Mouse (Mus musculus): ENCODE results near the gene Eipr1.
A peak's percentile ranks its signal among the peaks of the same experiment; 100 is the strongest.

The Eipr1 gene

DNA sequence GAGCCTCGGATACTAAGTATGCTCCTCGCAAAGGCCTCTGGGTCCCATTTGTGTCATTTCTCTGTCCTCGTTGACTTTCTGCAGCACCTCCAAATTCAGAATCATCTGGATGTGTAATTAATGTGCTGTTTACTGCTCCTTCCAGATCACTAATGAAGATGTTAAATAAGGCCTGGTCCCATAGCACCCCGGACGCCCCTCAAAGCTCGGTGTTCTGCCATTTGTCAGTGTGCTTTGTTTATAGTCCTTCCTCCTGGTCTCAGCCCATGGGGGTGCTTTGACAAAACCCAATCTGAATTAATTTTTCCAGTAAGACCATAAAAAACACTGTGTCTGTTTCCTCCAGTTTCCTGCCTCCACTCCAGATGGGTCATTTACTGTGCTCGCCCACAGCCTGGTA lies 28.6 kb downstream of the Eipr1 start:
- DNase-seq, result no peak

DNA sequence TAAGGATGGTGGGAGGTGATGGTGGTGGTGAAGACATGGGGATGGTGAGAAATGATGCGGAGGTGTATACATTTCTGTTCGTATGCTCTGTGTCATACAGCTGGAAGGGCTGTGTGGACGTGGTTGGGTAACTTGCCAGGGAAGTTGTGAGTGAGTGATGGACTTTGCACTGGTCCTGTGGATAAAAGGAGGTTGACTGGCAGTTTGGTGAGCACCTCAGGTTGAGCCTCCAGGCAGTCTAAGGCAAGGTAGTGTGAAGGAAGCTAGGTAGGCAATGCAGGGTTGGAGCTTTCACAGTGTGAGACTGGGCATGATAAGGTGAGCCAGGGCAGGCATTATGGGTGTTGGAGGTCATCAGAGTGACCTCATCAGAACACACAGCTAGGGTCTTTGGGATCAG lies 31.0 kb downstream of the Eipr1 start:
- DNase-seq, result no peak

DNA sequence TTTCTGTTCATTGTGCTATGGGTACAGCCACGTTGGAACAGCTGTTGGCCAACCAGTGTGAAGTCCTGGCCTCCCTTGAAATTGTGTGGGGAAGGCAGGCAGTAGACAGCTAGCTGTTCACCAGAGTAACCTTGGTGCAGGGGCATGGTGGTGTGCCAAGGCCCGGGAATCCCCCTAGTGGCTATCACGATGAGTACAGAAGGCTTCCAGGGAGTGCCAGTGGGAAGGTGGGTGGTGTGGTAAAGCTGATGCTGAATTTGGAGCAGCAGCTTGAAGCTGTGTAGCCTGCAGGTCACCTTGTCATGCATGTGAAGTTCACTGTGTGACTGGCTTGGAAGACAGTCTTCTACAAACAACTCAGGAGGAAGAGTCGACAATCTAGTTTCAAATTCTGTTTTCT lies 32.8 kb downstream of the Eipr1 start:
- no peak for DNase-seq

DNA sequence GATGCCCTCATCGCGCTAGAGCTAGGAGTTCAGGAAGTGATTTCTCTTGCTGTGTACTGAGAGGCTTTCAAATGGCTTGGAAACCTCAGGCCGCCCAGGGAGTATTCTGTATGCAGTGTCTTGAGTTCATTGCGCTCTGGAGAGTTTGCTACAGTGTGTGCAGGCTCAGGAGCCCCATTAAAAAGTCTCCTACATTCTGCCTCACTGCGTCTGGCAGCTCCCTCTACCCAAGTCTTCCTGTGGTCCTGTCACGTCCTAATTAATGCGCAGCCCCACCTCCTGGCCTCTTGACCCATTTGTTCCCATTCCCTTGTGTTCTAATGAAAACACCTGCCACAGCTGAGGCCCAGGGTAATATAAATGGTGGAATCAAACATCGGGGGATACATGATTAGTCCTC lies 33.3 kb downstream of the Eipr1 start:
- no peak for DNase-seq

DNA sequence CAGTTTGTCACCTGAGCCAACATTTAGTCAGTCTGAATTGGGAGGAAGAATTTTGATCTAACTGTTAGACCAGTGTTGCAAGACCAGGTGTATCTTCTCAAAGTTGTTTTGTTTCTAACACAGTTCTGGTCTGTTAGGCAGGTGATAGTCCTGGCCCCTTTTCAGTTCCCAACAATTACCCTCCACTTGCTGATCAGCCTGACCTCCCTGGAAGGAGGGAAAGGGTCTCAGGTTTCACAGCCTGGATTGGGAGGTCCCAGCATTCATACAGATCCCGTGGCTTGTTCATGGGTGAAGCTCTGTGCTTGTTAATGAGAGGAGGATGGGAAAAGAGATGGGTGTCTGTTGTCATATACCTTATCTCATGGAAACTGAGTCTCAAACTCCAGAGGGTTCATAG lies 33.7 kb downstream of the Eipr1 start:
- DNase-seq, result no peak

DNA sequence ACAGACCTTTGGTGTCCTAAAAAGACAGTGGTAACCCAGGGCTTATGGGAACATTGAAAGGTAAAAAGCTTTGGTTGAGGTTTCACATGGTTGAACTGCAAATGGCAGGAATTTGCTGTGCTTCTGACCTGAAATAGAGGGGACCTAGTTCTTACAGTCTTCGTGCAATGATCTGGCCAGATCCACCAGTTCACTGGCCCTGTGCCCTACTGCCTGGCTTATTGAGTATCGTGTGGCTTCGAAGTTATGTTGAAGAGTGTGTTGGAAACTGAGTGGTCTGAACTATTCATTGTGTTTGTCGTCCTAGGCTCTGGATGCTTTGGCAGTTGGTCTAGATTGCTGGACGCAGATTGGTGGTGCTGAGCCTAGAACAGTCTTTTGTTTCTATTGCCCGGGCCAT lies 34.7 kb downstream of the Eipr1 start:
- no peak for DNase-seq

DNA sequence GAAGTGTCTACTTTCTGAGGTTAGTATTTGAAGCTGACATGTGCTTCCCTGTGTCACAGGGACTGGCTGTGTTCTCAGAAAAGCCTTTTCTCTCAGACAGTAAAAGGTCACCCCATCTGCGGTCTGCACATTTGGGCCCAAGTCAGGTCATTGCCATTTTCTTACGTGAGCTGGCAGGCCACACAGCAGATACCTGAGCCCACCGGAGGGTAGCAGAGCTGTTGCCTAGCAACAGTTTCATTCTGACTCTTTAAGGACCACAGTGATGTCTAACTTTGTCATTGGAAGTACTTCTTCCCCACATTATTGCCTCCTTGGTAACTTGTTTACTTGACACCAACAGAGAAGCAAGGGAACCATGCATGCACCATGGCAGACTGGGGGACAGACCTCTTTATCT lies 41.0 kb downstream of the Eipr1 start:
- DNase-seq, result no peak

DNA sequence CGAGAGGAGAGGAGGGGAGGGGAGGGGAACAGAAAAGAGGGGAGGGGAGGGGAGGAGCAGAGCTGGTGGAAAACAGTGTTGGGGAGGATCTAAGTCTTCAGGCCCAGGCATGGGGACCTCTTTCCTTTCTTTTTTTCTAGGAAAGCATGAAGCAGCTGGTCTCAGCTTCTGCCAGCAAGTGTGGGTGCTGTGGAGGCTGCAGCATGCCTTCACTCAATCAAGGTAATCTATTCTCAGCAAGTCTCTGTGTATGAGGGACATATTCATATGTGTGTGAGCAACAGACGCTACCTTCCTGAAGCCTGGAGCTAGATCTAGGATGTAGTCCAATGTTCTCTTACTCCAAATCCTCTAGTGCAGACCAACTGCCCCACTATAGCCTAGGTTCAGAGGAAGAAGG lies 42.1 kb downstream of the Eipr1 start:
- DNase-seq, result no peak

DNA sequence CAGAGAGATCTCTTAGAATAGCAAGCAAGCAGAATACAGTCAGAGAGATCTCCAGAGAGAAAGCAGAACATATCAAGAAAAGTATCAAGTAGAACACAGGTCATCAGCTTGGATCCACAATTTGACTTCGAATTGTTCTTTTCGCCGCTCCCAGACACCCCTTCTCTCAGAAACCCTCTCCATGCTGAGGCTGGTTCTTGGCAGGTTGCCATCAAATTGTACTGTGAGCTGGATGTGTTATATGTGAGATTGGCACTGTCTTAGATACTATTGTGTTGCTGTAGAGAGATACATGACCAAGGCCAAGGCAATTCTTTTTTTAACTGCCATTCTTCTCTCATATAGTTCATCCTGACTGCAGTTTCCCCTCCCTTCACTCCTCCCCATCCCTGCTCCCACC lies 43.4 kb downstream of the Eipr1 start:
- DNase-seq, result no peak

DNA sequence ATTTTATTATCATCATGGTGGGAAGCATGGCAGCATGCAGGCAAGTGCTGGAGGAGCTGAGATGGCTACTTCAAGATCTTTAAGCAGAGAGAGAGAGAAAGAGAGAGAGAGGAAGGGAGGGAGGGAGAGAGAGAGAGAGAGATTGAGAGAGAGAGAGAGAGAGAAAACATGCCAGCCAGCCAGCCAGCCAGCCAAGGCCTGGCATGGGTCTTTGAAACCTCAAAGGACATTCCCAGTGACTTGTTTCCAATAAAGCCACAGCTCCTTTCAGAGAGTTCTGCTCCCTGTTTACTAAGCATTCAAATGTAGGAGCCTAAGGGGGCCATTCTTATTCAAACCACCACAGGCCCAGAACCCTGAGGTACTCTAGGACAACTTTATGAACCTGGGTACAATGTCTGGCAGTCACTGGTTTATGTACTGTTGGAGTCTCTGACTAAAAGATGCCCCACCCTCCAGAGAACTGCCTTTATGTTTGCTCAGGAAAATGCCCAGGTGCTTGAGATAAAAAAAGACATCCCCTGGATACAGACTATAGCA lies 45.3 kb downstream of the Eipr1 start:
- DNase-seq, result no peak

DNA sequence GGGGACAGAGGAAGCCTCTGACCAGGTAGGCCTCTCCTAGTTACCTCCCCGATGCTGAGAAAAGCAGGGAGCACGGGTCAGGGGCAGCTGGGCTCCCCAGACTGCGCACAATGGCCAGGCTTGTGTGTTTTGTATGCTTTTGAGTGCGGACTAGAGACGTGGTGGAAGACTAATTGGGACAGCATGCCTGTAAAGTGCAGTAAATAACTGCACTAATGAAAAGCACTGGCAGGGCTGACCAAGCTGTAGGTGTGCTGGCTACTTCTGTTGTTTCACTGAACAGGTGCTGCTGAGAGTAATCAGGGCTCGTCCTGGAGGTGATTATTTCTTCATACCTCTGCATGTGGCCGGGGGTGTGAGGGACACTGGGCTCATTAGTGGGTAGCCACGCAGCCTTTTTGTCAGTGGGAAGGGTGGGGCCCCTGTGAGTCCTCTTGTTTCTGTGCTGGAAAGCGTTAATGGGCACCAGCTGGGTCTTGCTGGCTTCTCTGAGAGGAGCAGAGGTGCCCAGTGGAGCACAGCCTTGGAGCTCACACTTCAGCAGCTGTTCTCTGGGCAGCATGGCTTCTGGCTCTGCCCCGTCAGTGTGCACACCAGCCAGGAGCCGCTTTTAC lies 48.3 kb downstream of the Eipr1 start:
- no peak for DNase-seq

DNA sequence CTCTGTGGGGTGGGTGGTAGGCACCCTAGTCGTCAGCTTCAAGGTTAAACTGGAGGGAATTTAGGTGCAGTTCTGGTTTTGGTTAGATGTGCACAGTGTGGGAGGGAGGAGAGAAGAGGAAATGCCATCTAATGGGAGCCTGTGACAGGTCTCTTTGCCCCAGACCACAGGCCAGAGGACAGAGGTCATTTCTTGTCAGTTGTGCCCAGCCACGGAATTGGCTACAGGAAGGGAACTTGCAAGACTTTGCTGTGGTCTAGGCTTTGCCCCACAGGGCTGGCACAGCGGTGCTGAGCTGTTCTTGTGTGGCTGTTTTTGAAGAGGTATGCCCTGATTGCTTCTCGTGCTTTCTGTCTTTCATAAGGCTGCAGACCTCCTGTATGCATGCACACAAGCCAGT lies 48.8 kb downstream of the Eipr1 start:
- no peak for DNase-seq

DNA sequence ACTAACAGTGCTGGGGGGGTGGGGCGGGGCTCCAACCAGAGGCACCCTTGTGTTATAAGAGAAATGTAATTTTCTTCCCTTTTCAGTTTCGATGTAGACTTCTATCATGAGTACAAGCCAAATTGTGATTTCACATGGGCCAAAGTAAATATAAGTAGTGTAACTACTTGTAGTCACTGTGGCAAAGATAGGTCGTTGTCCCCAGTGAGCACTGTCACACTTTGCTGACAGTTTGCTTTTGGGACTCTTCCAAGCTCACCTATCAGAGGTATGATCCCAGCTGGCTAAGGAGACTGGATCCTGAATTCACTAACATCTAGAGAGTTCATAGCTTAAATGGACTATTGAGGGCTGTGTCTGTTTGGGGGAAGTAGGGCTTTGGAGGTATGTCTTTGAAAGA lies 49.3 kb downstream of the Eipr1 start:
- DNase-seq, result no peak

DNA sequence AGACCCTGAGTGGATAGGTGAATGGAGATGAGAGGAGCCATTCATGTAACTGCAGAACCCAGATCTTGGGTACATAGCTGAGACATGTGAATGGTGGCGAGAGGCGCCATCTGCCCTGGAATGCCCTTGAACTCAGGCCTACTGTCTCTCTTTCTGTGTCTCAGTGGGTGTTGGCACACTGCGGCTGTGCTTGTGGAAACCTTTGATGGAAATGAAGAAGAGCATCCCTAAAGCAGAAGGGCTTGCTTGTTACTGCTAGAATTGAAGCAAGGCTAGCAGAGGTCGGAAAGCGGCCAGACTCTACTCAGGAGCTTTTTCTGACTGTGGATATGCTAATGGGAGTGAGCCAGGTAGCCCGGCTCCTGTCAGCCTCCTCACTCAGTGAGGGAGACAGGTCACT lies 50.1 kb downstream of the Eipr1 start:
- no peak for DNase-seq

DNA sequence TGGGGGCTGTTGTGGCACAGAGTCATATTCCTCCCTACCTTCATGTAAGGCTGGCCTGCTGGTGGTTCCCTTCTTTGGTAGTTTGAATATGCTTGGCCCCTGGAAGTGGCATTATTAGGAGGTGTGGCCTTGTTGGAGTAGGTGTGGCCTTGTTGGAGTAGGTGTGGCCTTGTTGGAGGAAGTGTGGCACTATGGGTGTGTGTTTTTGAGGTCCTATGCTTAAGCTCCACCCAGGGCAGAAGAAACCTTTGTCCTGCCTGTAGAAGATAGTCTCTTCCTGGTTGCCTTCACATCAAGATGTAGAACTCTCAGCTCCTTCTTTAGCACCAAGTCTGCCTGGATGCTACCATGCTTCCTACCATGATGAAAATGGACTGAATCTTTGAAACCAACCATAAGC lies 51.4 kb downstream of the Eipr1 start:
- DNase-seq, result peak; percentile 53

DNA sequence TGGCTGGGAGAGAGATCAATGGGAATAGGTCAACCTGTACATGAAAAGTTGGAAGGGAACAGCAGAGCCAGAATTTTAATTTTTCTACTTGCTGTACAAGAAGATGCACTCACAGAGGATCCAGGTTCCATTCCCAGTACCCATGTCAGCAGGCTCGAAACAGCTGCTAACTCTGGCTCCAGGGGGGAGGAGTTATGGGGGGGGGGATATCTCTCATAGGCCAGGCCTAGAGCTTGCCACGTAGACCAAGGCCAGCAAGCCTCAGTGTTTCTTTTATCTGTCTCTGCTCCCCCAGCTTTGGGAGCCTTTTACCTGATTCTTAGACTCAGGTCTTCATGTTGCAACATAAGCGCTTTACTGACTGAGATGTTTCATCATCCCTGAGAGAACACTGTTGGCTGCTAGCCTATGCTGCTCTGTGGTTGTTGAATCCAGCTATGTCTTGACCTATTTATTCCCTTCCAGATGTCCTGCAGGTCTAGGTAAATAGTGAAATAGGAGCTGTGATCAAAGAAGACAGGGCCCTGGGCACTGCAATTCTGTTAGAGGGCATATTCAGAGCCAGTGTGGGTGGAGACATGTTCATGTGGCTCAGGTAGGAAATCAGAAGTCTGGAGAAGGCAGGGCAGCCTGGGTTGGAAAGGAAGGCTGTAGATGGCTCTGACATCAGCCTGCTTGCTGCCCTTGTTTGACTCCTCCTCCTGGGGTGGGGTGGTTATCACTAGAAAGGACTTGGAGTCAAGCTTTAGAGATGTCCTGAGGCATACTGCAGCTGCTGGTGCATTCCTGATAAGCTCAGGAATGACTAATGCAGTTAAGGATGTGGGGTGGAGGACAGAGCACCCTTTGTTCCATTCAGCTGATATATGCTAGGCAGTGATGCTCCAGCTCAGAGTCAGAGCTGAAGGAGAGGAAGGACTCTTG lies 53.2 kb downstream of the Eipr1 start:
- peak; percentile 89 for DNase-seq

DNA sequence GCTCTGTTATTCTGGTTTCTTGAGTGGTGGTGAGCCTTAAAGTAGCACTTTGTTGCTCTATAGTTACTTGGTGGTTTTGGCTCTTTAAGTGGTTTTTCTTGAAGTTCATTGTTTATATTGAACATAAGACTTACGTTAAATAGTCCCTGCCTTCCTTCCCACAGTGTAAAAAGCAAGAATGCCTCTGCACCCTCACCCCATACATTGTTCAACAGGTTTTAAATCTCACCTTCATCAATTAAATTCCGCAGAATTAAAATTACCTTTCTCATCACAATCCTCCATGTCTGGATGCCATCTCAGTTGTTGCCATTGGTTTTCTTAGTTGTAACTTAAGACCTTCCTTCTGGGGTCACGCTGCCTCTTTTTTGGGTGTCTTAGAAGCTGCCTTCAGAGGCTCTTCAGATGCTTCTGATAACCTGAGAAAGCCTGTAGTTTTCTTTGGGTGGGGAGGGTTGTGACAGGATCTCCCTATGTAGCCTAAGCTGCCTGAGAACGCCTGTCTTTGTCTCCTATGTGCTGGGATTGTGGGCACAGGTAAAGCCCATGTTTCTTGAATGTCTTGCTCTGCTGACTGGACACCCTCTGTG lies 57.3 kb downstream of the Eipr1 start:
- DNase-seq, result no peak

DNA sequence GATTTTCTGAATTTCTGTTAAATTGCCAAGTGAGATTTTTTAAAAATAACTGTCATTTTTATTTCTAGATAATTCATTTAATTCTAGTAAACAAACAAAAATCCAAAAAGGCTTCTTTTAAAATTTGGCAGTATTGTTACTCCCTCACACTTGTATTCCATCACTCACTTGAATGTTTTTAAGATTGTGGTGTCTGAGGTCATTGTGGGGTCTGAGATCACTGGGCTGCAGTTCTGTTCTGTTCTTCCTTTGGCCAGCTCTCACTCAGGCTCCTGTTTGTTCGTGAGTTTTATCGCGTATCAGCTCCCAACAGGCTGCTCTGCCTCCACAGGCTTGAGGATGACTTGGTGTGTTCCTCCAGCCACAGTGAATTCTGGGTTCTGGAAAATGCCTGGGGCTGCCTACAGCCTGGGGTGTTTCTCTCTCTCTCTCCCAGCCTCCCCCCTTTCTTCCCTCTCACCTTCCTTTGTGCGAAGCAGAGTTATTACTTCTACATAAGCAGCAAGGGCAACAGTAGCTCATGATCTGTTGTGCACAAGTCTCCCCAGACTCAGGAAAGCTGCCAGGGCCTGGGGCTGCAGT lies 58.2 kb downstream of the Eipr1 start:
- DNase-seq, result peak; percentile 70

DNA sequence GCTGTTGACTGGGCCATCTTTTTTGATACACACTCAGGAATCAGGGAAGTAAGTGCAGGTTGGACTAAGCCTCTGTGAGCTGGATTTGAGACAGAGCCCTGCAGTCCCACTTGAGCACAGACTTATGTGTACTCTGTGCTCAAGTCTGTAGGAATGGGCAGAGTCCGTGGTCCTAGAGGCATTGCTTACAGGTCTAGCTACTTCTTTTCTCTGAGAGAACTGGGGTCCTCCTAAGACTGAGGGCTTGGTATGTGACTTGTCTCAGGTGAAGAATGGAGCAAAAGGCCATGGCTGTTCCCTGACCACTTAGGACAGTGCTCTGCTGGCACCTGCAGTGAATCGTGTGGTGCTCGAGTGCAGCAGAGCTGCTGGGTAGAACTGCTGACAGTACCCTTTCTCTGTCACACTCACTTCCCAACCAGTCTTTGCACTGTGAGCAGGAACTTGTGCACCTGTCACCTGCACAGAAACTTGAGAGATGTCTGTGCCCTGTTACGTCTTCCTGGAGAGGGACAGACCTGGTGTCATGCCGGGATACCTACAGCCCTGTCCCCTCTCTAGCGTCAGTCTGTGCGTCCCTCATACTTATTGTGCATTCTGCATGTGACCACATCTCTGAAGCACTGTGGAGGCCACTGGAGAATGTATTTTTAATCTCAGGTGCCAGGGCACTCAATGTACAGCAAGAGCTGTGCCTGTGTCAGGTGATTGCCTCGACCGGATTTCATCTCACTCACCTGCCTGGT lies 65.3 kb downstream of the Eipr1 start:
- no peak for DNase-seq

DNA sequence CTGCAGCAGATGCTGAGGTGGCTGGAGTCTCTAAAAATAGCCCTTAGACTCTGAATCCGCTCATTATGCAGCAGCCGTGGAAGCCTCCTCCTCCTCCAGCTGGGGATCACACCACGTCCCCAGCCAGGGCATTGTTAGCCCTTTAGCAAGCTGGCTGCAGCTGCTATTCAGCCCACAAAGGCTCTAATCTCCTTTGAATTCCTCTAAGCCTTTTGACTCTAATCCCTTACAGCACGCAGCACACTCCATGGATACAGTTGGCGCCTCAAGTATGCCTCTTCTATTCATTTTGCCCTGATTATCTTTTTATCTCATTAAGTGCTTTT lies 65.8 kb downstream of the Eipr1 start:
- no peak for DNase-seq

DNA sequence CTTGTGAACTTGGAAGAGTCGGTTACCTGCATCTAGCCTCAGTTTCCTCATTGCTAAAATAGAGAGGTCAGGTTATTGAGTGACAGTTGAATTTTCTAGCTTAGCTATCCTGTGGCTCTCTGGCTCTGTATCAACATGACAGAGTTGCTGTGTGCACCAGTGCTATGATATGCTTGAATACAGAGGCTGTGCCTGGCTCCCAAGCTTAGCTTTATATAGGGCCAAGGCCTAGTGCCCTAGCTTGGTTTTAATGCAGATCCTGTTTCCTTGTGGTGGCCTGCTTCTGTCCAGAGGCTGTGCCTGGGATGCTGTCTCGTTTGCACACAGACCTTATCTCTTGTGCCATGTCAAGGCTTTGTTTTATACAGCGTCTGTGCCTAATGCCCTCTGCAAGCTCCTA lies 66.3 kb downstream of the Eipr1 start:
- DNase-seq, result no peak

DNA sequence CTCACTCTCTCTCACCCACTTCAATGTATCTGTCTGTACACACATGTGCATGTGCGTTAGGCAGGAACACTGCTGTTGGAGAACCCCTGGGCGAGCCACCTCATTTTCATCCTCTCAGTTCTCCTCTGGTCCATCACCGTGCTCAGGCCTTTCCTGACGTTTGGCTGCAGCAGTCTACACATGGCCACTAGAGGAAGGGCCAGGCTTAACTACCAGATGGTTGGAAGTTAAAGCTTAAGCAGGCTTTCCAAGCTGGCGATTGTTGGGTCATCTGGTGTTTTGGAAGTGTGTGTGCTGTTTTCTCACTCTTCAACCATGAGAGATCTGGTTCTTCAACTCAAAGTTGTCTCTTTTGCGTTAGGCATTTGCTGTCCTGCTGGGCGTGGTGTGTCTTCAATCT lies 71.9 kb downstream of the Eipr1 start:
- DNase-seq, result no peak

DNA sequence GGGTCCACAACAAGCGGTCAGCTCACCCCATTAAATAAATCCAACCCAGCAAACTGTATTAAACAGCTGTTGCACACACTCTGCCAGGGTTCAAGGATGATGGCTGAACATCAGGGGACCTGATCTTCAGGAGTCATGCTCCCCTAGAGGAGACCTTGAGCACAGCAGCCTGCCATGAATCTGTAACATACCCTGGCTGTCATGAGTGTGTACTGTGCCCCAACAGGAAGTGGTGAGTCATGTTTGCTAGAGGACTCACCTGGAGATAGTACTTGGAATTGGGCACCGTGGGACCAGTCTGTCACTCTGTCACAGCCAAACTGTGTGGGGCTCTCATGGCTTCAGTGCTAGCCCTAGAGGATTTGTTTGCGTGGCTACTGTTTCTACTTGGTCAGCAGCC lies 77.9 kb downstream of the Eipr1 start:
- peak; percentile 25 for DNase-seq

Data from liver (tissue).